In genomic region chr7:106685382-106685781, GRCm38 (mm10) we compare ENCODE assay signal across 32 mouse cellular contexts. TPM values are rescaled to one million over a fixed set of nuclear protein-coding genes. Genes with fewer than 3 reads are reported as not detected.
"Had no signal": no experiment of that assay in that cellular context is flagged by ENCODE, and none has a peak within 500 bp of the region (broad histone marks: within the 10 kb centered on the region; RNA-seq: fewer than 3 reads in every experiment).

No protein-coding gene starts in this region.

- ATAC-seq: hindbrain, embryonic 16.5 days; hindbrain, postnatal 0 days; inflammation-experienced regulatory T-cells, adult 6 months; intestine, embryonic 15.5 days; intestine, embryonic 16.5 days; intestine, postnatal 0 days had no signal

- DNase-seq: heart, postnatal 10 days; heart, postnatal 14 days; heart, postnatal 36 days; heart, postnatal 4 days; kidney, adult 11 months; kidney, adult 18-20 months; kidney, adult 2 months; kidney, adult 8-10 months; kidney, adult 9 months; kidney, postnatal 10 days; kidney, postnatal 14 days; kidney, postnatal 25 days; kidney, postnatal 36 days; kidney, postnatal 4 days; layer of hippocampus, adult 9-11 months; layer of hippocampus, postnatal 36 days had no signal

RNA-seq across cellular contexts. Expression of gene Olfr693, which starts 5.0 kb away (rescaled TPM):
- total RNA-seq: heart, postnatal 10 days; heart, postnatal 14 days; heart, postnatal 25 days; heart, postnatal 36 days; heart, postnatal 4 days; hematopoietic stem cell, adult 5-6 weeks; layer of hippocampus, adult 18-20 months; layer of hippocampus, adult 2 months; layer of hippocampus, adult 8-10 months; layer of hippocampus, postnatal 10 days; layer of hippocampus, postnatal 14 days; layer of hippocampus, postnatal 25 days; layer of hippocampus, postnatal 36 days; left cerebral cortex, adult 18-20 months; left cerebral cortex, adult 2 months had no signal

RNA-seq across cellular contexts. Expression of gene Olfr694, which starts 6.2 kb away (rescaled TPM):
- total RNA-seq: heart, postnatal 10 days; heart, postnatal 14 days; heart, postnatal 25 days; heart, postnatal 36 days; heart, postnatal 4 days; hematopoietic stem cell, adult 5-6 weeks; hindbrain, postnatal 0 days; layer of hippocampus, adult 18-20 months; layer of hippocampus, adult 2 months; layer of hippocampus, adult 8-10 months; layer of hippocampus, postnatal 10 days; layer of hippocampus, postnatal 14 days; layer of hippocampus, postnatal 25 days; layer of hippocampus, postnatal 36 days; left cerebral cortex, adult 18-20 months; left cerebral cortex, adult 2 months had no signal

RNA-seq across cellular contexts. Expression of gene Olfr695, which starts 30.8 kb away (rescaled TPM):
- total RNA-seq: heart, postnatal 10 days; heart, postnatal 14 days; heart, postnatal 25 days; heart, postnatal 36 days; heart, postnatal 4 days; hematopoietic stem cell, adult 5-6 weeks; hindbrain, postnatal 0 days; layer of hippocampus, adult 18-20 months; layer of hippocampus, adult 2 months; layer of hippocampus, adult 8-10 months; layer of hippocampus, postnatal 10 days; layer of hippocampus, postnatal 14 days; layer of hippocampus, postnatal 25 days; layer of hippocampus, postnatal 36 days; left cerebral cortex, adult 18-20 months; left cerebral cortex, adult 2 months had no signal

RNA-seq across cellular contexts. Expression of gene Olfr697, which starts 56.9 kb away (rescaled TPM):
- total RNA-seq: heart, postnatal 10 days; heart, postnatal 14 days; heart, postnatal 25 days; heart, postnatal 36 days; heart, postnatal 4 days; hematopoietic stem cell, adult 5-6 weeks; hindbrain, postnatal 0 days; layer of hippocampus, adult 18-20 months; layer of hippocampus, adult 2 months; layer of hippocampus, adult 8-10 months; layer of hippocampus, postnatal 10 days; layer of hippocampus, postnatal 14 days; layer of hippocampus, postnatal 25 days; layer of hippocampus, postnatal 36 days; left cerebral cortex, adult 18-20 months; left cerebral cortex, adult 2 months had no signal
